Mouse (Mus musculus) hematopoietic stem cell, adult 5-6 weeks (primary cell): ENCODE results near the gene Best3. TPM values are rescaled to one million over a fixed set of nuclear protein-coding genes. Genes with fewer than 3 reads are reported as not detected.
A peak's percentile ranks its signal among the peaks of the same experiment; 100 is the strongest.

Experiments
- ATAC-seq, 2 experiments: fragments of 125-278 bp in 1 of 2; replicated peaks in 1 of 2; 2 replicates each; pipeline ENCODE4 v1.8.0; 2016 to 2017; ENCODE audit warnings: inconsistent platforms in 2 of 2, mild to moderate bottlenecking in 2 of 2, moderate number of reproducible peaks in 2 of 2, low read depth in 1 of 2, moderate TSS enrichment in 1 of 2; ENCODE audit not compliant: low FRiP score in 2 of 2, poor library complexity in 2 of 2, severe bottlenecking in 2 of 2, insufficient read depth in 1 of 2, low TSS enrichment in 1 of 2
- total RNA-seq: library from RNA; stranded (forward); fragments of 172-1452, 232-1000 nt; gene quantifications from 2 replicates; pipeline ENCODE4 v1.2.3, GENCODE M21; 2017

Gene Best3
- total RNA-seq, 1 experiment from 2014 or later = not detected

DNA sequence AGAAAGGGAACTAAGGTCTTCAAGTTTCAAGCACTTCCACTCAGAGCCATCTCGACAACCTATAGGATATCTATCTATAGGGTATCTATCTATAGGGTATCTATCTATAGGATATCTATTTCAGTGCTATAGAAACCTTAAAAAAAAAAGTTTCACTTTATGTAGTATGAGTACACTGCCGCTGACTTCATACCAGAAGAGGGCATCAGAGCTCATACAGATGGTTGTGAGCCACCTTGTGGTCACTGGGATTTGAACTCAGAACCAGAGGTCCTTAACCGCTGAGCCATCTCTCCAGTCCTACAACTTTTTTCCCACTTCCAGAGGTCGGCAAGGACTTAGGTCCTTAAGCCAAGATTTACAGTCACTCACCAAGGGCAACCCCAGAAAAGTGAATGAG lies 69.6 kb downstream of the Best3 start:
- ATAC-seq = no peak

GRCm38 (mm10) chr10:117062894-117063253 lies 76.8 kb downstream of the Best3 start:
- ATAC-seq = peak; percentile 15 to 22; a peak in 1 of 4 replicates

- peak; percentile 85 to 91 for ATAC-seq
Measured at GRCm38 (mm10) chr10:117063254-117064021, 77.3 kb downstream of the Best3 start, which contains the start of gene Cct2. Gene Cct2, minus strand, starts transcription at chr10:117063814.

GRCm38 (mm10) chr10:117064076-117064475 lies 78.0 kb downstream of the Best3 start:
- no peak for ATAC-seq

GRCm38 (mm10) chr10:117069109-117069508 lies 83.0 kb downstream of the Best3 start:
- ATAC-seq = no peak

DNA sequence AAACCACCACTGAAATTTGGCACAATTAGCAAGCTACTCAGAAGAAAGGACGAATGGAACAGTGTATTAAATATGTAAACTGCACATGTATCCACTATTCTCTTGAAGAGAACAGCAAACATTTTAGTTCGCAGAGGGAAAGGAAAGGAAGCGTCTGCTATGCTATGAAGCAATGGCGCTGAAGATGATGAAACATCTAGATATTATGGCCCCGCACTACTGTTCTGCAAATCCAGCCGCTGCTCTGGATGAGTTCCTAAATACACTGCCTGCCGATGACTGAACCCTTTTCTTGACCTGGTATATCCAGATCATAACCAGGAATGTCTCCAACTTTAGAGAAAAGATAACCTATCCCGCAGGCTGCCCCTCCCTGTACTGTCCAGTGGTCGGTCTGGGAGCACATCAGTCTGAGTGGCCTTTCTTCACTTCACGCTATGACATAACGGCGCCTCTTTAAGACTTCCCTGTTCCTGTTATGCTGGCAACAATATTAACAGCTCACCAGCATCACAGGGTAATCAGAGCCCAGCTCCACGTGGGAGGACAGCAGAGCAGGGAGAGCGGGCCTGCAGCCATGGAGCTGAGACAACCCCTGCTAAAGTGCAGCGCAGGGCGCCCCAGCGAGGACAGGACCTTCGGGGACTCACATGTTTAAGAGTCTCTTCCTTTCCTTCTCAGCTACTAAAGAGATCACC lies 86.2 kb downstream of the Best3 start:
- ATAC-seq = peak in 1 of 2 experiments; percentile 61; a peak in 1 of 4 replicates

DNA sequence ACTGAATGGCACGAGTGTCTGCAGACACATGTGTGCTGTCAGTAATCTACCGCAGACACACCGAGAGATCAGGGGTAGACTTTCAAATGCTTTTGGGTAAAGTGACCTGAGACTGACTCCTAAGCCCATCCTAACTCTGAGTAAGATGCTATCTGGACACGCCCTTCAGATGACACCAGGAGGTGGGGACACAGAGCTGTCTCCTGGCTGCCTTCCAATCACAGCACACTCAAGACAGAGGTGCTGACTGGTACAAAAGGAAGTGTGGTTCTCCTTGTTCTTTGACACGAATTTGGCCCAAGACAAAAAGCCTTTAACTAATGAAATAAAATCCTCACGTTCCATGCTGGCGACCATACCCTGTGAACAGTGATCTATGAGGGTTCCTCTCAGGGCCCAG lies 87.1 kb downstream of the Best3 start:
- no peak for ATAC-seq

Other genes with a start within 250 kb of the Best3 start
- gene Myrfl, start 89.4 kb upstream of the Best3 start, total RNA-seq = not detected in 2 replicates
- gene Rab3ip, start 35.5 kb upstream of the Best3 start, total RNA-seq = 22.6 and 22.9 TPM in 2 replicates
- not detected in 2 replicates for gene Gm10271, start 13.7 kb upstream of the Best3 start, total RNA-seq
- not detected in 2 replicates for gene Lrrc10, start 59.0 kb downstream of the Best3 start, total RNA-seq
- gene Cct2, start 77.5 kb downstream of the Best3 start, total RNA-seq = 549 and 550 TPM in 2 replicates
- gene Frs2, start 162.2 kb downstream of the Best3 start, total RNA-seq = 12.1 and 25.3 TPM in 2 replicates
- 116 and 171 TPM in 2 replicates for gene Yeats4, start 238.2 kb downstream of the Best3 start, total RNA-seq